12 mouse cellular contexts compared by ENCODE assay signal in genomic region chr5:130247823-130248222, GRCm38 (mm10).
"Had no signal": no experiment of that assay in that cellular context is flagged by ENCODE, and none has a peak within 500 bp of the region (broad histone marks: within the 10 kb centered on the region; RNA-seq: fewer than 3 reads in every experiment).

No protein-coding gene starts in this region.

- H3K9me3 ChIP-seq: limb, embryonic 15.5 days; liver, embryonic 12.5 days; megakaryocyte, embryonic 14.5 days; midbrain, embryonic 15.5 days; neural tube, embryonic 13.5 days had no signal

- H3K4me2 ChIP-seq: limb, embryonic 15.5 days; liver, embryonic 12.5 days; midbrain, embryonic 11.5 days; midbrain, embryonic 15.5 days; neural tube, embryonic 13.5 days had no signal

- DNase-seq: kidney, adult 11 months; kidney, postnatal 10 days; kidney, postnatal 4 days; right cerebral cortex, postnatal 14 days; thymus, postnatal 36 days had no signal

- H3K4me3 ChIP-seq: layer of hippocampus, adult 2 months; limb, embryonic 15.5 days; liver, embryonic 12.5 days; megakaryocyte, embryonic 14.5 days; midbrain, embryonic 15.5 days; neural tube, embryonic 13.5 days had no signal

- H3K9ac ChIP-seq: limb, embryonic 15.5 days; liver, embryonic 12.5 days; midbrain, embryonic 15.5 days; neural tube, embryonic 13.5 days had no signal

- H3K27ac ChIP-seq: layer of hippocampus, adult 2 months; limb, embryonic 15.5 days; liver, embryonic 12.5 days; midbrain, embryonic 15.5 days; neural tube, embryonic 13.5 days had no signal

- H3K27me3 ChIP-seq: limb, embryonic 15.5 days; liver, embryonic 12.5 days; megakaryocyte, embryonic 14.5 days; midbrain, embryonic 15.5 days; neural tube, embryonic 13.5 days had no signal

- ATAC-seq: liver, embryonic 12.5 days; midbrain, embryonic 15.5 days had no signal

- H3K4me1 ChIP-seq: limb, embryonic 15.5 days; liver, embryonic 12.5 days; midbrain, embryonic 15.5 days; neural tube, embryonic 13.5 days had no signal
